Mouse (Mus musculus): ENCODE measurements around the gene Nlrp3. TPM values are rescaled to one million over a fixed set of nuclear protein-coding genes. Genes with fewer than 3 reads are reported as not detected.

The Nlrp3 gene
- total RNA-seq, 2 experiments from 2014 or later, result 0.59 to 1.1 TPM

DNA sequence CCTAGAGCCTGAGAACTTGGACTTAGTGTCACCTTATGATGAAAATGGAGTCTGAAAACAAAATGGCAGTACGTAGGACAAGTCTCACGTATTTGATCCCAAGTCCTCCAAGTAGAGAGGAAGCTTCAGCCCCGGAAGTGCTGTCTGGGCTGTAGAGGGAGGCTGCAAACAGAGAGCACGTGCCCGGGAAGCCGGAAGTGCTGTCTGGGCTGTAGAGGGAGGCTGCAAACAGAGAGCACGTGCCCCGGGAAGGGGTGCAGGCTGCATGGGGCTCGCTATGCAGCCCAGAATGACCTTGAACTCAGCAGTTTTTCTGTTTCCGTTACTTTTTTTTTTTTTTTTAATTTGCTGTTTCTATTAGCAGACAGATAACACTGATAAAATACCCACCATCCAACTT, 23.1 kb upstream of the Nlrp3 start:
- no peak overlapping the region for H3K27ac ChIP-seq
- DNase-seq (ENCODE audit: low spot score in 2 of 2), result no peak
- TF ChIP-seq CTCF (conservative IDR thresholded peaks at IDR 0.05), result no peak

DNA sequence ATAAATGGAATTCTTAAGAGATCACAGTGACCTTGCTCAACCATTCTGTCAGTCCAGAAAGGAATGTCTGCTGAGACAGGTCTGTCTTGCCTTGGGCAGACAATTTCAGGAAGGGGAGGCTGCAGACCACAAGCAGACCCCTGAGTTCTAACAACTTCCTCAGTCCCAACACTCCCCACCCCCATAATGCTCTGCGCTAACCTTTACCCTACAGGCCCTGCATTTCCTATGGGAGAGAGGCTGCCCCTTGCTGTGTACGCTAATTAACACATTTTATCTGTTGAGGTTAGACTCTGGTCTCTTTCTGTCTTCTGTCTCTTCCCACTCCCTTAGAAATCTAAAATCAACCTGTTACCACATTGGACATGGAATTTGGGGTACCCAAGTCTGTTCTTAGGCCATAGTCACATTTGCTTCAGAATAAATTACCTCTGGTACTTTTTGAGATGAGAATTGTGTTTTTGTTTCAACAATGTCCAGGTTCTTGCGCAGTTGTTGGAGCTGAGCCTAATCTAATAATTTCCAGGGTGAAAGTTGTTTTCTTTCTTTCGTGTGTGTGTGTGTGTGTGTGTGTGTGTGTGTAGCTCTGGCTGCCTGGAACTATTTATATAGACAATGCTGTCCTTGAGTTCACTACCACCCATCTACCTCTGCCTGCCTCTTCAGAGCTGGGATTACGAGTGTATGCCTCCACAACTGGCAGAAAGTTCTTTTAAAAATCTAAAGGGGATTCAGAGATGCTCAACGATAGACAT, 21.4 kb upstream of the Nlrp3 start:
- no peak overlapping the region for H3K27ac ChIP-seq
- TF ChIP-seq CTCF (conservative IDR thresholded peaks at IDR 0.05), result no peak
- no peak overlapping the region for H3K4me3 ChIP-seq
- DNase-seq (ENCODE audit: low spot score in 2 of 2), result no peak

More for the DNA sequence above, 23.1 kb upstream of the Nlrp3 start:
- H3K4me3 ChIP-seq, result no peak overlapping the region

DNA sequence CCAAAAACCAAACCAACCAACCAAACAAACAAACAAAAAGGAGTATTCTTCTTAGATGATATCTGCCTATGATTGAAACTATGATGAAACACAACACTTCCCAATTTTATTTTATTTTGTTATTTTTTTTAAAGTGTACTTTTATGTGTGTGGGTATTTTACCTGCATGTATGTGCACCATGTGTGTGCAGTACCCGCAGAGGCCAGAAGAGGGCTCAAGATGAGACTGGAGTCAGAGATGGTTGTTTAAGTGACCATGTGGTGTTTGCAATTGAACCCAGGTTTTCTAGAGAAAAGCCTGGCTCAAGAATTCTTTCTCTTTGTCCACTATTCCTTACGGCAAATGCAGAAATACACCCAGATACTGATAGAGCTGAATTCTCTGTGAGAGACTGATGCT, 17.2 kb upstream of the Nlrp3 start:
- DNase-seq (ENCODE audit: low spot score in 2 of 2), result no peak
- Histone ChIP-seq H3K27ac (no peak overlapping the region), H3K4me3 (no peak overlapping the region)
- peak; percentile 48 for TF ChIP-seq CTCF (conservative IDR thresholded peaks at IDR 0.05)

DNA sequence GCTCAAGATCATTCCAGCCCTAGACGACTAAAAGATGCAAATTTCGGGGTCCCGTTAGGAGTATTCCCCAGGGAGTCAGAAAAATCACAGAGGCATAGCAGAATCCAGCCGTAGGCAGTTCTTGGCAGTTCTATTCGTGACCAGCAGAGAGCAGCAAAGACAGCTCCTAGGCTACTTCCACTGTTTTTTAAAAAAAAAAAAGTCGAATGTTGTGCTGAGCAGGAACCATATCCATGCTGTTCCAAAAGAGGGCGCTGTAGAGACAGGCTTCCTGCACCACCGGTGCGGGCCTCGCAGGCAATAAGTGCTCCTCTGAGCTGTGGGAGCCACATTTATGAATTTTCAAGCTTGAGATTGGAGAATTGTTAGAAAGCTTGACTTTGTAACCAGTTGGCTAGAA, 16.1 kb upstream of the Nlrp3 start:
- TF ChIP-seq CTCF (conservative IDR thresholded peaks at IDR 0.05), result peak; percentile 99; the same call in 1 of the 2 replicates
- H3K4me3 ChIP-seq, result no peak overlapping the region
- no peak overlapping the region for H3K27ac ChIP-seq
- DNase-seq (ENCODE audit: low spot score in 2 of 2), result peak; percentile 87

DNA sequence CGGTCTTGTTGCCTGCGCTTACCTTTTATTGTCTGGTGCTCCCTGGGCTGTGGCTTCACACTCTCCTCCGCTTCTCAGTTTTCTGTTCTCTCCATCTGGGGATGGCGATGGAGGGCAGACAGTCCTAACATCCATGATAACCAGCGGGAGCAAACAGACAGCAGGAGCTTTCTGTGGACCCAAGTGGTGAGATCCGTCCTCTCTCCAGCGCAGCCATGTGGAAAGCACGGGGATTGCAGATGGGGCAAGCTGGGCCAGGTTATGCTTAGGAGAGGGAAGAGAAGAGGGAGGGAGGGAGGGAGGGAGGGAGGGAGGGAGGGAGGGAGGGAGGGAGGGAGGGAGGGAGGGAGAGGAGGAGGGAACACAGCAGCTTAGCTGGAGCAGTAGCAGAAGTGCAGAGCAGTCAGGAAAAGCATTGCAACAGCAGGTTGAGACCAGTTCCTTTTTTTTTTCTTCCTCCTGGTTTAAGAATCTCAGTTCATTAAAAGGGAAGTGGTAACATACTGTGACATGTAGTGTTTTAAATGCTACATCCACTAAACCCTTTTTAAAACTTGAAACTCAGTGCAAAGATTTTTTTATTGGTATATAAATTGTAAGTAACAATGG, 14.8 kb upstream of the Nlrp3 start, which contains the start of gene Zkscan17:
Gene Zkscan17 (minus strand): TSS at position 280 of the 609 bp plus-strand sequence.
- peak; percentile 47 for TF ChIP-seq CTCF (conservative IDR thresholded peaks at IDR 0.05)
- Histone ChIP-seq H3K4me3 (no peak within 1 kb of the TSS), H3K27ac (no peak within 1 kb of the TSS)
- DNase-seq (ENCODE audit: low spot score in 2 of 2), result no peak

DNA sequence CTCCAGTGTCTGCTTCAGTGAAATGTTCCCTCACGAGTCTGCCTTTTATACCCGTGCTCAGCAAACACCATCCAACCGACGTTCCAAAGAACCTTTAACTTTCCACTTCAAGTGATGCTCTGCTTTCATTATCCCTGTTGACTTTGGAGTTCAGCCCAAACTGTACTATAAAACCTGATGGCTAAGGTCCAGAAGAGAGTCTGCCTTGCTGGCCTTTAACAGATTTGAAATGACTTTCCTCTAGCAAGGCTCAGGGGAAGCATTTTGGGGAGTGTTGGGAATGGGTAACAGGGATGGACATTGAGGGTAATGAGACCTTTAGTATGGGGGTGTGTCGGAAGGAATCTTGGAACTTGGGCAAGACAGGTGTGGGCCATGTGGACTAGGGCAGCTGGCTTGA, 11.1 kb upstream of the Nlrp3 start:
- DNase-seq (ENCODE audit: low spot score in 2 of 2), result no peak
- Histone ChIP-seq H3K4me3 (no peak overlapping the region), H3K27ac (no peak overlapping the region)
- no peak for TF ChIP-seq CTCF (conservative IDR thresholded peaks at IDR 0.05)

DNA sequence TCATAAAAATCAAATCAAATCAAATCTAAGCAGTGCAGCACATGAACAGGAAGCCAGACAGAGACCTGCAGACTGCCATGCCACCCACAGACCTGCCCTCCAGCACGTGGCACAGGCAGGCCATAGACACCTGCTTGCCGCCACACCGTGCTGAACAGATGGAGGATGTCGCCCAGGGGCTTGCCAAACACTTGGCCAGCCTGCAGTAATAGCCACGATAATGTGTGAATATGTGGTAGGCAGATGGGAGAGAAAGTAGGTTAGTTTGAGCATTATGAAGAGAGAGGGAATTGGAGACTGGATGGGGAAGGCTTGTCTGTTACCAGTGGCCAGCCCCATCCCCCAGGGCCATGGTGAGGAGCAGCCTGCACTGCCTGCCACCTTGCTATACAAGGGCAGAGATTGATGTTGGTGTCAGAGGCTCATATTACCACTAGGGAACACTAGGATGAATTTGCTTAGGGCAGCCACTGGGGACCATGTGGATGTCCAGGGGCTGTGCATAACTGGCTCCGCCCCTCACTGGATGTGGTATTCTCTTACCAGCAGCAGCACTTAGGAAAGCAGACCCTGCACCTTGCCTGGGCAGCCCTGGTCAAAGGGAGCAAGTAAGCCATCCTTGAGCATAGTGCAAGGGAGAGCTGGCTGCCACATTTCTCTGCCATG, 10.4 kb upstream of the Nlrp3 start:
- Histone ChIP-seq H3K4me3 (no peak overlapping the region), H3K27ac (no peak overlapping the region)
- no peak for TF ChIP-seq CTCF (conservative IDR thresholded peaks at IDR 0.05)
- no peak for DNase-seq (ENCODE audit: low spot score in 2 of 2)

DNA sequence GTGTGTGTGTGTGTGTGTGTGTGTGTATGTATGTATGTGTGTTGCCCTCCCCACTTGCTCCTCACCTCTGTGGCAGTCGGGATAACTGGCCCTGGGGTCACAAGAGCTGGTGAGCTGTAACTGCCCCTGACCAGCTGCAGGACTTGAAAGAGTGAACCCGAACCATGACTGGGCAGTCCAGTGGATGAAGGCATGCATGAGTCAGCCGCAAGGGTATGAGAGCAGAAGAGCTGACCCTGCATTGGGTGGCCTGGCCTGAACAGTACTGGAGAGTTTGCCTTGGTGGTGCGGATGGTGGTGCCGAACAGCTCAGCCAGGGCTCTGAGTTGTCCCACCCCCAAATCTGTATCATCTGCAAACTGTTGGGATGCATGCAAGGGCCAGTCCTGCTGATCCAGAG, 9.8 kb upstream of the Nlrp3 start:
- TF ChIP-seq CTCF (conservative IDR thresholded peaks at IDR 0.05), result no peak
- Histone ChIP-seq H3K4me3 (no peak overlapping the region), H3K27ac (no peak overlapping the region)
- no peak for DNase-seq (ENCODE audit: low spot score in 2 of 2)

DNA sequence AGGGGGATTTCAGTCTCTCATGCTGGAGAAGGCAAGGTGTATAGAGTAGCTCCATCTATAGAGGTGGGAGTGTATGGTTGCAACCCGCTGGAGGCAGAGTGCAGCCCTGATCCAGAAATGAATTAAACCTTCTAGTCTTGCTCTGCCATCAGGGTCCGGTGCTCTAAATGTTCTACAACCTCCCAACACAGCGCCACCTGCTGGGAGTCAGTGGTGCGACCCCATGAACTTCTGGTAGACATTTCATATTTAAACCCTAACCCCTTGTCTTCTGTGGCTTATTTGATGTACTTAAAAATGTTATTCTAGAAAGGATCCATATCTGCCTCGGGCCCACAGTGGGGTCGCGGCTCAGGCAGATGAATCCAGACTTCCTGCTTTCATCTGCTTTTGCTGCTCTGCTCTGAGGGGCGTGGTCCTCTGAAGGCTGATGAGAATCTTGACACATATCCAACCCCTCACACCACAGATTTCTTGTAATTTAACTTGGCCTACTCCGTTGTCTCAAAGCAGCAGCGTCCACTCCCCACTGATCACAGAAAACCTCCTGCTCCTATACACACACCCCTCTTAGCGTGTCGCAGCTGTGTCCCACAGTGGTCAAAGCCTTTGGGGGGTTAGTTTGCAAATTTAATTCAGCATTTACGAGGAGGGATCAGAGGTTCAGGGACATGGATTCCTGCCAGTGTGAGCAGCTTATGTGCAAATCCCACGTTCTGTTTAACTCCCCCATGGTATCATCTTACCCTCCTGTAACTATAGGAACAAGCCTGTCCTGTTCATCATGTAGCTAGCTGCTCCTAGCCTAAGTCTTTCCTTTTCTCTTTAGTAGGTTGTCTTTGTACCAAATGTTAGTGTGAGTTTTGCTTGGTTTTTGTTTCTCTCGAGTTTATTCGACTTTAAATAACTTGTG, 3.9 kb upstream of the Nlrp3 start:
- Histone ChIP-seq H3K4me3 (no peak overlapping the region), H3K27ac (no peak overlapping the region)
- DNase-seq (ENCODE audit: low spot score in 2 of 2), result no peak
- TF ChIP-seq CTCF (conservative IDR thresholded peaks at IDR 0.05), result peak; percentile 72

DNA sequence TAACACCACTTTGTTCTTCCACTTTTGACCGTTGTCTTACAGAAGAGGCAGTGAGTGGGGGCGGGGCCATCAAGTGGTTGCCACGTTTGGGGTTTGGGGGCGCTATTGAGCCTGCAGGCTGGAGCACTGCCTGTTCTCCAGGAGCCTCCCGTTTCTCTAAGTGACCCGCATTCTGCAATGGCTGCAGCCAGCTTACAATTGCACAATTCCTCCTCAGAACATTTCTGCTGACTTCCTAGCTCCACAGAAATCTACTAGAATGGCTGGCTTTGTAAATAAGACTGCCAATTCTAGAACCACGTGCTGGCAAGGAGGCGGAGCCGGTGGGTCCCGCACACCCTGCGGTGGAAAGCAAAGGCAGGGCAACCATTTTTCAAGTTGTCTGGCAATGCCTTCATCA, 3.0 kb upstream of the Nlrp3 start:
- DNase-seq (ENCODE audit: low spot score in 2 of 2), result peak in 1 of 2 experiments; percentile 32
- Histone ChIP-seq H3K27ac (no peak overlapping the region), H3K4me3 (no peak overlapping the region; the same call in 1 of the 2 replicates)

DNA sequence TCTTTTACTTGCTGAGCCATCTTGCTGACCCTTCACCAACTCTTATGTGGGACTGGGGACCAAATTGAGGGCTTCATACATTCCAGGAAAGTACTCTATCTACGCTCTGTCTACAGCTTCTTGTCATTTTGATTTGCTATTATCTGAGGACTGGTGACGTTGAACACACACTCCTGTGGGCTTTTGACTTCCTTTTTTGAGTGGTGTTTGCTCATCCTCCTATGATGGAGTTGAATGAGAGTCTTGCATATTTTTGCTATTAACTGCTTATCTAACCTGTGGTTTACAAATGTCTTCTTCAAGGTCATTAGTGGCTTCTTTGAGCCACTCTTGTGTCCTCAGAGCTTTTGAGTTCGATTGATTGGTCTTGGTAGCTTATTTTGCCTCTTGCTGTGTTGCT, 1.2 kb upstream of the Nlrp3 start:
- TF ChIP-seq CTCF (conservative IDR thresholded peaks at IDR 0.05), result no peak
- Histone ChIP-seq H3K4me3 (no peak overlapping the region), H3K27ac (no peak overlapping the region)
- DNase-seq (ENCODE audit: low spot score in 2 of 2), result no peak

More for the DNA sequence above, 3.0 kb upstream of the Nlrp3 start:
- peak; percentile 65 for TF ChIP-seq CTCF (conservative IDR thresholded peaks at IDR 0.05)

DNA sequence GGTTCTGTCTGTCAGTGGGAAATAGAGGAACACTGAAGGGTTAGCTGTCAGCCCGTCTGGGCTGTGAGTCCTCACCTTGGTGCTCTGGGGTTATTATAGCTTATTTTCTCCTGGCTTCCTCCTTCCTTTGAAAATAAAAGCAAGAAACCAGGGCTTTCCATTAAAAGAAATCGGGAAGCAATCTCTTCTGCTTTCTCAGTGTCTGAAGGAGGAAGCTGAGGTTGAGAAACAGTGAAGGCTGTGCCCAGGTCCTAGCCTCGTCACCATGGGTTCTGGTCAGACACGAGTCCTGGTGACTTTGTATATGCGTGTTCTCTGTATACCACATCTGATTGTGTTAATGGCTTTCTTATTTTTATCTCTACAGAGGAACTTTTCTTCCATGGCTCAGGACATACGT, 1.1 kb downstream of the Nlrp3 start:
- no peak for DNase-seq (ENCODE audit: low spot score in 2 of 2)
- TF ChIP-seq CTCF (conservative IDR thresholded peaks at IDR 0.05), result no peak
- H3K4me3 ChIP-seq, result no peak overlapping the region
- no peak overlapping the region for H3K27ac ChIP-seq

Measured in layer of hippocampus, adult 2 months (tissue).